Mouse (Mus musculus): ENCODE data around the gene Bnip1. TPM values are rescaled to one million over a fixed set of nuclear protein-coding genes. Genes with fewer than 3 reads are reported as not detected.

Gene Bnip1
- total and polyA plus RNA-seq, 3 experiments = 50.9 to 59.6 (median 54.6) TPM

GRCm38 (mm10) chr17:26743294-26743693 lies 37.6 kb upstream of the Bnip1 start:
- H3K4me2 ChIP-seq (ENCODE audit: insufficient read depth, low read depth, poor library complexity, severe bottlenecking) = peak overlapping the region; percentile 83
- peak overlapping the region in 2 of 3 experiments; percentile 24 to 40 for H3K4me3 ChIP-seq (replicated peaks in 1 of 3; ENCODE audit: low read depth in 2 of 3, low read length in 2 of 3, poor library complexity in 1 of 3)
- H3K27me3 ChIP-seq (replicated peaks) = no peaks in the 10 kb centered on the region
- peak overlapping the region; percentile 48; the same call in 1 of the 2 replicates for H3K9ac ChIP-seq (ENCODE audit: insufficient read depth, low read depth)
- dilution Hi-C loops (cut with MboI; ENCODE audit: extremely low pct_ligation_motif_present, extremely low pct_unique_long_range_greater_than_20kb, low sequenced_read_pairs) = no loop called here
- 0 out of 2 replicates have a peak, but pooled peaks cover 2% of the 10 kb centered on the region for H3K79me2 ChIP-seq (replicated peaks; ENCODE audit: control insufficient read depth, extremely low read depth, insufficient read depth, poor library complexity, severe bottlenecking)
- TF ChIP-seq SMC3 (IDR thresholded peaks at IDR 0.05; ENCODE audit: low read depth, low read length) (peak; percentile 35; the same call in 1 of the 2 replicates), HCFC1 (IDR thresholded peaks at IDR 0.05; ENCODE audit: low read depth, low read length) (no peak), ZNF384 (IDR thresholded peaks at IDR 0.05; ENCODE audit: low read depth, low read length) (no peak), MAX (IDR thresholded peaks at IDR 0.05; ENCODE audit: low read length) (no peak), BHLHE40 (IDR thresholded peaks at IDR 0.05; ENCODE audit: low read depth, low read length) (no peak), CTCF (conservative IDR thresholded peaks at IDR 0.05 in 1 of 2, IDR thresholded peaks at IDR 0.05 in 1 of 2; ENCODE audit: low read depth in 2 of 2, low read length in 2 of 2) (peak in 1 of 2 experiments; percentile 37; a peak in 2 of 4 replicates), EP300 (IDR thresholded peaks at IDR 0.05; ENCODE audit: low read length) (no peak)
- peaks cover 0 to 19% of the 10 kb centered on the region in 2 experiments for H3K36me3 ChIP-seq (replicated peaks in 1 of 2; ENCODE audit: control insufficient read depth in 1 of 2, insufficient read depth in 1 of 2, low read length in 1 of 2)
- H3K27ac ChIP-seq (ENCODE audit: insufficient read depth, low read depth) = no peak overlapping the region
- in situ Hi-C loops (cut with MboI; ENCODE audit: low pct_ligation_motif_present, low pct_unique_long_range_greater_than_20kb, low sequenced_read_pairs) = no loop called here
- H3K9me3 ChIP-seq (replicated peaks; ENCODE audit: low read length) = no peaks in the 10 kb centered on the region
- DNase-seq (ENCODE audit: extremely low read depth) = no peak
- H3K4me1 ChIP-seq (ENCODE audit: control insufficient read depth in 1 of 2, insufficient read depth in 2 of 2) = peaks cover 8 to 26% of the 10 kb centered on the region in 2 experiments

DNA sequence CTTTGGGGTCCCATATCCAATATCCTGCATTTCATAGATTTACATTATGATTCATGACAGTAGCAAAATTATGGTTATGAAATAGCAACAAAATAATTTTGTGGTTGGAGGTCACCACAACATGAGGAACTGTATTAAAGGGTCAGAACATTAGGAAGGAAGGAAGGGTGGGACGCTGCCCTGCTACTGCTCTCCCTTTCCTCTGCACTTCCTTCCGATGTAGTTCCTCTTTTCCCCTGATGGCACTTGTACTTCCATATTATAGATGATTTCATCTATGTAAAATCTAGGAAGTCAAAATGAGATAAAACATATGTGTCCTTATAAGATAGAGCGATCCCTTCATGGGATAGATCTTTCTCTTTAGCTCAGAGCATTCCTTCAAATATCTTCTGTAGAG lies 30.9 kb upstream of the Bnip1 start:
- Histone ChIP-seq H3K9me3 (replicated peaks; ENCODE audit: low read length) (no peaks in the 10 kb centered on the region), H3K27ac (ENCODE audit: insufficient read depth, low read depth) (no peak overlapping the region), H3K4me1 (ENCODE audit: control insufficient read depth in 1 of 2, insufficient read depth in 2 of 2) (peaks cover 3 to 34% of the 10 kb centered on the region in 2 experiments), H3K4me3 (replicated peaks in 1 of 3; ENCODE audit: low read depth in 2 of 3, low read length in 2 of 3, poor library complexity in 1 of 3) (no peak overlapping the region), H3K36me3 (replicated peaks in 1 of 2; ENCODE audit: control insufficient read depth in 1 of 2, insufficient read depth in 1 of 2, low read length in 1 of 2) (peaks cover 0 to 9% of the 10 kb centered on the region in 2 experiments), H3K27me3 (replicated peaks) (no peaks in the 10 kb centered on the region), H3K79me2 (replicated peaks; ENCODE audit: control insufficient read depth, extremely low read depth, insufficient read depth, poor library complexity, severe bottlenecking) (peaks cover 14% of the 10 kb centered on the region; the same call in 1 of the 2 replicates), H3K4me2 (ENCODE audit: insufficient read depth, low read depth, poor library complexity, severe bottlenecking) (no peak overlapping the region), H3K9ac (ENCODE audit: insufficient read depth, low read depth) (no peak overlapping the region)
- TF ChIP-seq SIN3A (IDR thresholded peaks at IDR 0.05; ENCODE audit: low read length) = no peak
- TF ChIP-seq MEF2A (IDR thresholded peaks at IDR 0.05; ENCODE audit: borderline replicate concordance, low read depth, low read length) = no peak
- no peak for TF ChIP-seq KAT2A (IDR thresholded peaks at IDR 0.05; ENCODE audit: insufficient replicate concordance, low read length)
- TF ChIP-seq MAZ (IDR thresholded peaks at IDR 0.05; ENCODE audit: low read depth, low read length) = no peak
- TF ChIP-seq ELF1 (IDR thresholded peaks at IDR 0.05; ENCODE audit: low read depth, low read length) = no peak
- TF ChIP-seq UBTF (IDR thresholded peaks at IDR 0.05; ENCODE audit: low read depth, low read length) = no peak
- no peak for TF ChIP-seq USF1 (IDR thresholded peaks at IDR 0.05; ENCODE audit: low read depth, low read length)
- no peak for TF ChIP-seq USF2 (conservative IDR thresholded peaks at IDR 0.05; ENCODE audit: low read depth, low read length)
- no peak for TF ChIP-seq POLR2AphosphoS2 (IDR thresholded peaks at IDR 0.05; ENCODE audit: low read depth, low read length)
- no peak for TF ChIP-seq RAD21 (IDR thresholded peaks at IDR 0.05; ENCODE audit: low read depth, low read length)
- in situ Hi-C loops (cut with MboI; ENCODE audit: low pct_ligation_motif_present, low pct_unique_long_range_greater_than_20kb, low sequenced_read_pairs) (no loop called here), dilution Hi-C loops (cut with MboI; ENCODE audit: extremely low pct_ligation_motif_present, extremely low pct_unique_long_range_greater_than_20kb, low sequenced_read_pairs) (no loop called here)
- no peak for DNase-seq (ENCODE audit: extremely low read depth)

Measured in CH12.LX (cell line).